Mouse (Mus musculus): ENCODE results near the gene Chd1. TPM values are rescaled to one million over a fixed set of nuclear protein-coding genes. Genes with fewer than 3 reads are reported as not detected.
"Not testable (repeated sequence)": the region's sequence is repeated elsewhere in the genome, so short reads cannot be mapped to it uniquely, and the experiment has no call there.

Gene Chd1
- 10 to 100 TPM; 24.2 to 25.3 TPM for total RNA-seq (2021)

- peak; percentile 86 to 88 for DNase-seq
These were observed at the start of gene Chd1 for GRCm38 (mm10) chr17:15704475-15705300. Chd1 (plus strand) TSS chr17:15704967.

- no peak for DNase-seq
These were observed 47.7 kb upstream of the Chd1 start for GRCm38 (mm10) chr17:15656881-15657607.

- DNase-seq, result no peak
These were observed 31.9 kb upstream of the Chd1 start for GRCm38 (mm10) chr17:15672870-15673269.

- no peak for DNase-seq
These were observed 26.7 kb upstream of the Chd1 start for GRCm38 (mm10) chr17:15677970-15678645.

- DNase-seq, result no peak
These were observed 24.7 kb upstream of the Chd1 start for GRCm38 (mm10) chr17:15679966-15680630.

- no peak for DNase-seq
These were observed 24.1 kb upstream of the Chd1 start for GRCm38 (mm10) chr17:15680661-15681060.

GRCm38 (mm10) chr17:15686396-15686795 lies 18.4 kb upstream of the Chd1 start:
- DNase-seq, result no peak

GRCm38 (mm10) chr17:15690304-15690703 lies 14.5 kb upstream of the Chd1 start:
- no peak for DNase-seq

GRCm38 (mm10) chr17:15695566-15695965 lies 9.2 kb upstream of the Chd1 start:
- no peak for DNase-seq

- DNase-seq, result no peak
These were observed 5.8 kb upstream of the Chd1 start for GRCm38 (mm10) chr17:15698956-15699355.

GRCm38 (mm10) chr17:15701505-15701904 lies 3.3 kb upstream of the Chd1 start:
- DNase-seq, result no peak

- no peak for DNase-seq
These were observed 651 bp upstream of the Chd1 start for GRCm38 (mm10) chr17:15704158-15704474.

GRCm38 (mm10) chr17:15705303-15706284 lies 827 bp downstream of the Chd1 start:
- peak; percentile 23 to 29 for DNase-seq

- no peak for DNase-seq
These were observed 9.7 kb downstream of the Chd1 start for GRCm38 (mm10) chr17:15714507-15714906.

- DNase-seq, result no peak
These were observed 10.5 kb downstream of the Chd1 start for GRCm38 (mm10) chr17:15715013-15715902.

GRCm38 (mm10) chr17:15715940-15716339 lies 11.2 kb downstream of the Chd1 start:
- no peak for DNase-seq

GRCm38 (mm10) chr17:15720841-15721240 lies 16.1 kb downstream of the Chd1 start:
- DNase-seq, result no peak

GRCm38 (mm10) chr17:15723291-15723690 lies 18.5 kb downstream of the Chd1 start:
- DNase-seq, result no peak

- not testable (repeated sequence) for DNase-seq
These were observed 19.2 kb downstream of the Chd1 start for GRCm38 (mm10) chr17:15723866-15724475.

- no peak for DNase-seq
These were observed 26.9 kb downstream of the Chd1 start for GRCm38 (mm10) chr17:15731706-15732105.

All from layer of hippocampus, postnatal 36 days (tissue).